Mouse (Mus musculus): ENCODE results near the gene Bicdl1. TPM values are rescaled to one million over a fixed set of nuclear protein-coding genes. Genes with fewer than 3 reads are reported as not detected.
"Not testable (repeated sequence)": the region's sequence is repeated elsewhere in the genome, so short reads cannot be mapped to it uniquely, and the experiment has no call there.

Bicdl1 gene
- polyA plus RNA-seq, 2 experiments: 11.7 to 16.3 TPM

GRCm38 (mm10) chr5:115755501-115755900 lies 24.1 kb upstream of the Bicdl1 start:
- ATAC-seq (ENCODE audit: low FRiP score, low read depth) (no peak), DNase-seq (ENCODE audit: low spot score) (no peak)
- no peak overlapping the region for H3K9ac ChIP-seq (ENCODE audit: low read depth, low read length, severe bottlenecking)
- no peak overlapping the region for H3K4me3 ChIP-seq (replicated peaks; ENCODE audit: low read length)
- no peak for TF ChIP-seq POLR2A (IDR thresholded peaks at IDR 0.05; ENCODE audit: borderline replicate concordance, extremely low read depth, insufficient read depth, insufficient read length)
- H3K9me3 ChIP-seq (ENCODE audit: control insufficient read depth, low read length): no peaks in the 10 kb centered on the region
- H3K27me3 ChIP-seq (ENCODE audit: control insufficient read depth, insufficient read depth, low read length): no peaks in the 10 kb centered on the region
- 19% methylated on average over 5 of the region's 7 CpGs for WGBS
- no peaks in the 10 kb centered on the region for H3K36me3 ChIP-seq (ENCODE audit: control insufficient read depth, insufficient read depth, low read length)
- no peak overlapping the region for H3K4me2 ChIP-seq (replicated peaks; ENCODE audit: low read depth, low read length, severe bottlenecking)
- H3K4me1 ChIP-seq (ENCODE audit: control insufficient read depth, insufficient read depth, low read length): no peaks in the 10 kb centered on the region
- no peak overlapping the region for H3K27ac ChIP-seq (replicated peaks; ENCODE audit: low read depth, low read length)

GRCm38 (mm10) chr5:115754831-115755230 lies 23.4 kb upstream of the Bicdl1 start:
- Histone ChIP-seq H3K36me3 (ENCODE audit: control insufficient read depth, insufficient read depth, low read length) (no peaks in the 10 kb centered on the region), H3K27me3 (ENCODE audit: control insufficient read depth, insufficient read depth, low read length) (no peaks in the 10 kb centered on the region), H3K9ac (ENCODE audit: low read depth, low read length, severe bottlenecking) (no peak overlapping the region), H3K9me3 (ENCODE audit: control insufficient read depth, low read length) (no peaks in the 10 kb centered on the region), H3K4me1 (ENCODE audit: control insufficient read depth, insufficient read depth, low read length) (no peaks in the 10 kb centered on the region), H3K4me2 (replicated peaks; ENCODE audit: low read depth, low read length, severe bottlenecking) (no peak overlapping the region), H3K4me3 (replicated peaks; ENCODE audit: low read length) (no peak overlapping the region), H3K27ac (replicated peaks; ENCODE audit: low read depth, low read length) (no peak overlapping the region)
- ATAC-seq (ENCODE audit: low FRiP score, low read depth): no peak
- DNase-seq (ENCODE audit: low spot score): no peak
- WGBS: 77% methylated on average over 9 of the region's 9 CpGs
- TF ChIP-seq POLR2A (IDR thresholded peaks at IDR 0.05; ENCODE audit: borderline replicate concordance, extremely low read depth, insufficient read depth, insufficient read length): no peak

GRCm38 (mm10) chr5:115752883-115753282 lies 21.5 kb upstream of the Bicdl1 start:
- ATAC-seq (ENCODE audit: low FRiP score, low read depth) (no peak), DNase-seq (ENCODE audit: low spot score) (no peak)
- no peaks in the 10 kb centered on the region for H3K4me1 ChIP-seq (ENCODE audit: control insufficient read depth, insufficient read depth, low read length)
- 64% methylated on average over 5 of the region's 5 CpGs for WGBS
- H3K9ac ChIP-seq (ENCODE audit: low read depth, low read length, severe bottlenecking): no peak overlapping the region
- no peaks in the 10 kb centered on the region for H3K27me3 ChIP-seq (ENCODE audit: control insufficient read depth, insufficient read depth, low read length)
- no peaks in the 10 kb centered on the region for H3K9me3 ChIP-seq (ENCODE audit: control insufficient read depth, low read length)
- H3K27ac ChIP-seq (replicated peaks; ENCODE audit: low read depth, low read length): no peak overlapping the region
- no peak for TF ChIP-seq POLR2A (IDR thresholded peaks at IDR 0.05; ENCODE audit: borderline replicate concordance, extremely low read depth, insufficient read depth, insufficient read length)
- no peaks in the 10 kb centered on the region for H3K36me3 ChIP-seq (ENCODE audit: control insufficient read depth, insufficient read depth, low read length)
- H3K4me3 ChIP-seq (replicated peaks; ENCODE audit: low read length): no peak overlapping the region
- H3K4me2 ChIP-seq (replicated peaks; ENCODE audit: low read depth, low read length, severe bottlenecking): no peak overlapping the region

DNA sequence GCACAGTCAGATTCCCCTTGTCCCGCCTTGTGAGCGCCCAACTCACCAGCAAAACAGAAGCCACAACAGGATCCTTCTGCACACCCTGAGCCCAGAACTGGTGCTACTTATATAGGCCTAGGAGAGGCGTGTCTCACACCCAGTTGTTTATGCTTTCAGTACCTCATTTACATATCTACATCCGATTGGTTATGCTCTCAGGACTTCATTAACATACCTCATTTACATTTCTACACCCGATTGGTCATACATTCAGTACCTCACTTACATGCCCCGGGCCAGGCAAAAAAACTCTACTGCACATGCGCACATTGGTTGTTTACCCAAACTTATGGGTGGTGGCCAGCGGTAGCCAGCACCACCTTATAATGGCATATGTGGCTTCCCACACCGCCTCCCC lies 20.5 kb upstream of the Bicdl1 start:
- H3K27ac ChIP-seq (replicated peaks; ENCODE audit: low read depth, low read length); DNase-seq (ENCODE audit: low spot score); H3K36me3 ChIP-seq (ENCODE audit: control insufficient read depth, insufficient read depth, low read length); H3K9me3 ChIP-seq (ENCODE audit: control insufficient read depth, low read length); H3K4me1 ChIP-seq (ENCODE audit: control insufficient read depth, insufficient read depth, low read length); H3K9ac ChIP-seq (ENCODE audit: low read depth, low read length, severe bottlenecking); H3K27me3 ChIP-seq (ENCODE audit: control insufficient read depth, insufficient read depth, low read length); H3K4me3 ChIP-seq (replicated peaks; ENCODE audit: low read length); ATAC-seq (ENCODE audit: low FRiP score, low read depth); H3K4me2 ChIP-seq (replicated peaks; ENCODE audit: low read depth, low read length, severe bottlenecking): not testable (repeated sequence)
- 86% methylated on average over 9 of the region's 9 CpGs for WGBS

DNA sequence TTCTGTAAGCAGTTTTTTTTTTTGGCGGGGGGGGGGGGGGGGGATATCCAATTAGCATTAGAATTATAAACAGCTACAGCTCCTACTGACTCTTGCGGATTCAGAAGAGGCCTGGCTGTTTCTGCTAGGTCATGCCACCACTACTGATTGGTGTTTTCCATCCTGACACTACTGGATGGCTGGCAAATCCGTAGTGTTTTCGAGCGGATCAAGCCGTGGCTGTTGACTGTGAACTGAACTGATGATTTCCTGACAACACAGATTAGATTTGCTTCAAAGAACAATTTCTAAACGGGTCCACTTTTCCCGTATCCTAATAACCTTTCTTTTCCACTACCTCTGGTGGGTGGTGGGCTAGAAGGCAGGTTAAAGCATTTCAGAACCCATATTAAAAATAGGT lies 16.9 kb upstream of the Bicdl1 start:
- DNase-seq (ENCODE audit: low spot score): no peak
- no peak overlapping the region for H3K9ac ChIP-seq (ENCODE audit: low read depth, low read length, severe bottlenecking)
- H3K4me2 ChIP-seq (replicated peaks; ENCODE audit: low read depth, low read length, severe bottlenecking): no peak overlapping the region
- no peaks in the 10 kb centered on the region for H3K27me3 ChIP-seq (ENCODE audit: control insufficient read depth, insufficient read depth, low read length)
- no peak overlapping the region for H3K4me3 ChIP-seq (replicated peaks; ENCODE audit: low read length)
- 59% methylated on average over 8 of the region's 8 CpGs for WGBS
- no peaks in the 10 kb centered on the region for H3K4me1 ChIP-seq (ENCODE audit: control insufficient read depth, insufficient read depth, low read length)
- TF ChIP-seq POLR2A (IDR thresholded peaks at IDR 0.05; ENCODE audit: borderline replicate concordance, extremely low read depth, insufficient read depth, insufficient read length): no peak
- ATAC-seq (ENCODE audit: low FRiP score, low read depth): no peak
- H3K9me3 ChIP-seq (ENCODE audit: control insufficient read depth, low read length): no peaks in the 10 kb centered on the region
- no peak overlapping the region for H3K27ac ChIP-seq (replicated peaks; ENCODE audit: low read depth, low read length)
- no peaks in the 10 kb centered on the region for H3K36me3 ChIP-seq (ENCODE audit: control insufficient read depth, insufficient read depth, low read length)

DNA sequence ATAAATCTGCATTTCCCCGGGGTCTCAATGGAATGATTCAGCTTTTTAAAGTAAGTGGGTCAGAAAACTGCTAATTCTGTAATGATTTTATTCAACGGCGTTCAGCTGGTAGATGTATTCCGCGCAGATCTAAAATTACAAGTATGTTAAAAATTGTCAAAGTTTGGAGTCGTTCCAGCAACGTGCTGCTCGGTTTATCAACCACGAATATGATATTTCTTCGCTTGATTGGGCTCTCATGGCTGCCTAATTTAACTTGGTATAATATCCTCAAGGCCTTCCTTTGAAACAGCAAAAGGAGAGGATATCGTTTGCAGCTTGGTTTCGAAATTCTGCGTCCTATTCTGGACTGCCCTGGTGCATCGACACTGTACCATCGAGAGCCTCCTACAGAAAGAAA lies 13.9 kb upstream of the Bicdl1 start:
- H3K27me3 ChIP-seq (ENCODE audit: control insufficient read depth, insufficient read depth, low read length): no peaks in the 10 kb centered on the region
- no peak overlapping the region for H3K4me3 ChIP-seq (replicated peaks; ENCODE audit: low read length)
- no peak overlapping the region for H3K27ac ChIP-seq (replicated peaks; ENCODE audit: low read depth, low read length)
- WGBS: 79% methylated on average over 15 of the region's 15 CpGs
- no peaks in the 10 kb centered on the region for H3K9me3 ChIP-seq (ENCODE audit: control insufficient read depth, low read length)
- DNase-seq (ENCODE audit: low spot score) (no peak), ATAC-seq (ENCODE audit: low FRiP score, low read depth) (no peak)
- TF ChIP-seq POLR2A (IDR thresholded peaks at IDR 0.05; ENCODE audit: borderline replicate concordance, extremely low read depth, insufficient read depth, insufficient read length): no peak
- H3K9ac ChIP-seq (ENCODE audit: low read depth, low read length, severe bottlenecking): no peak overlapping the region
- H3K36me3 ChIP-seq (ENCODE audit: control insufficient read depth, insufficient read depth, low read length): no peaks in the 10 kb centered on the region
- no peak overlapping the region for H3K4me2 ChIP-seq (replicated peaks; ENCODE audit: low read depth, low read length, severe bottlenecking)
- H3K4me1 ChIP-seq (ENCODE audit: control insufficient read depth, insufficient read depth, low read length): no peaks in the 10 kb centered on the region

All from limb, embryonic 14.5 days (tissue).